Mouse (Mus musculus): ENCODE data around the gene Sdsl. TPM values are rescaled to one million over a fixed set of nuclear protein-coding genes. Genes with fewer than 3 reads are reported as not detected.

Gene Sdsl
- polyA plus RNA-seq, 1 experiment = 0.69 TPM

GRCm38 (mm10) chr5:120492437-120492836 lies 19.8 kb upstream of the Sdsl start:
- TF ChIP-seq USF1 (IDR thresholded peaks at IDR 0.05; ENCODE audit: low read depth) (no peak), MYOD1 (IDR thresholded peaks at IDR 0.05; ENCODE audit: control insufficient read depth, insufficient read length, low read depth) (no peak)
- H3K79me3 ChIP-seq (ENCODE audit: low read depth) = no peaks in the 10 kb centered on the region
- H3ac ChIP-seq (ENCODE audit: control insufficient read depth, insufficient read length, low read depth) = no peak overlapping the region
- H3K36me3 ChIP-seq (ENCODE audit: control insufficient read depth, insufficient read depth) = peaks cover 30% of the 10 kb centered on the region
- H3K79me2 ChIP-seq (ENCODE audit: control insufficient read depth, insufficient read depth) = no peaks in the 10 kb centered on the region
- no peaks in the 10 kb centered on the region for H3K27me3 ChIP-seq (ENCODE audit: control insufficient read depth, insufficient read depth, insufficient read length)
- no peak overlapping the region for H3K4me3 ChIP-seq (ENCODE audit: insufficient read depth, poor library complexity, severe bottlenecking)

- TF ChIP-seq USF1 (IDR thresholded peaks at IDR 0.05; ENCODE audit: low read depth) (no peak), MYOD1 (IDR thresholded peaks at IDR 0.05; ENCODE audit: control insufficient read depth, insufficient read length, low read depth) (no peak), CTCF (IDR thresholded peaks at IDR 0.05; ENCODE audit: control insufficient read depth, insufficient read depth, insufficient read length) (no peak)
- Histone ChIP-seq H3K4me3 (ENCODE audit: insufficient read depth, poor library complexity, severe bottlenecking) (no peak overlapping the region), H3ac (ENCODE audit: control insufficient read depth, insufficient read length, low read depth) (no peak overlapping the region), H3K27me3 (ENCODE audit: control insufficient read depth, insufficient read depth, insufficient read length) (no peaks in the 10 kb centered on the region), H3K79me3 (ENCODE audit: low read depth) (no peaks in the 10 kb centered on the region), H3K79me2 (ENCODE audit: control insufficient read depth, insufficient read depth) (no peaks in the 10 kb centered on the region), H3K36me3 (ENCODE audit: control insufficient read depth, insufficient read depth) (peaks cover 33% of the 10 kb centered on the region)
These were observed 18.1 kb upstream of the Sdsl start for GRCm38 (mm10) chr5:120490679-120491192.

GRCm38 (mm10) chr5:120487844-120488243 lies 15.2 kb upstream of the Sdsl start:
- Histone ChIP-seq H3K27me3 (ENCODE audit: control insufficient read depth, insufficient read depth, insufficient read length) (no peaks in the 10 kb centered on the region), H3K4me3 (ENCODE audit: insufficient read depth, poor library complexity, severe bottlenecking) (no peak overlapping the region), H3K36me3 (ENCODE audit: control insufficient read depth, insufficient read depth) (peaks cover 30% of the 10 kb centered on the region), H3ac (ENCODE audit: control insufficient read depth, insufficient read length, low read depth) (no peak overlapping the region), H3K79me3 (ENCODE audit: low read depth) (no peaks in the 10 kb centered on the region), H3K79me2 (ENCODE audit: control insufficient read depth, insufficient read depth) (no peaks in the 10 kb centered on the region)
- TF ChIP-seq CEBPB (IDR thresholded peaks at IDR 0.05; ENCODE audit: low read depth) = no peak
- TF ChIP-seq MYOG (IDR thresholded peaks at IDR 0.05; ENCODE audit: control insufficient read depth, extremely low read depth, insufficient read length) = no peak
- TF ChIP-seq MYOD1 (IDR thresholded peaks at IDR 0.05; ENCODE audit: control insufficient read depth, insufficient read length, low read depth) = no peak
- no peak for TF ChIP-seq CTCF (IDR thresholded peaks at IDR 0.05; ENCODE audit: control insufficient read depth, insufficient read depth, insufficient read length)
- no peak for TF ChIP-seq FOSL1 (IDR thresholded peaks at IDR 0.05; ENCODE audit: insufficient read depth, low read length, poor library complexity, severe bottlenecking)
- TF ChIP-seq USF1 (IDR thresholded peaks at IDR 0.05; ENCODE audit: low read depth) = no peak
- no peak for TF ChIP-seq MAX (IDR thresholded peaks at IDR 0.05)

DNA sequence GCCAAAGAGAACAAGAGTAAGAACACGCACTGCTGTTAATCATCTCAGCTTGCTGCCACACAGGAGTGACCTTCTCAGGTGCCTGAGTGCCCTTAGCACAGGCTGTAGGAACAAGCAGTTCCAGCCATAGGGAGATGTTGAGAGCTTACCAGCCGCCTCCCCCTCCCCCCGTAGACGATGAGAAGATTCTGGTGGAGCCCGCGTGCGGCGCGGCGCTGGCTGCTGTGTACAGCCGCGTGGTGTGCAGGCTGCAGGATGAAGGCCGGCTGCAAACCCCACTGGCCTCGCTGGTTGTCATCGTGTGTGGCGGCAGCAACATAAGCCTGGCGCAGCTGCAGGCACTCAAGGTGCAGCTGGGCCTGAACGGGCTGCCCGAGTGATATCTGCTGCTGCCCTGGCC lies 10.8 kb upstream of the Sdsl start:
- Histone ChIP-seq H3K79me3 (ENCODE audit: low read depth) (no peaks in the 10 kb centered on the region), H3K36me3 (ENCODE audit: control insufficient read depth, insufficient read depth) (peaks cover 9% of the 10 kb centered on the region), H3K79me2 (ENCODE audit: control insufficient read depth, insufficient read depth) (no peaks in the 10 kb centered on the region), H3ac (ENCODE audit: control insufficient read depth, insufficient read length, low read depth) (no peak overlapping the region), H3K4me3 (ENCODE audit: insufficient read depth, poor library complexity, severe bottlenecking) (no peak overlapping the region), H3K27me3 (ENCODE audit: control insufficient read depth, insufficient read depth, insufficient read length) (peaks cover 3% of the 10 kb centered on the region)
- TF ChIP-seq CEBPB (IDR thresholded peaks at IDR 0.05; ENCODE audit: low read depth) = no peak
- no peak for TF ChIP-seq FOSL1 (IDR thresholded peaks at IDR 0.05; ENCODE audit: insufficient read depth, low read length, poor library complexity, severe bottlenecking)
- TF ChIP-seq MYOG (IDR thresholded peaks at IDR 0.05; ENCODE audit: control insufficient read depth, extremely low read depth, insufficient read length) = no peak
- no peak for TF ChIP-seq MAX (IDR thresholded peaks at IDR 0.05)
- no peak for TF ChIP-seq MYOD1 (IDR thresholded peaks at IDR 0.05; ENCODE audit: control insufficient read depth, insufficient read length, low read depth)
- no peak for TF ChIP-seq CTCF (IDR thresholded peaks at IDR 0.05; ENCODE audit: control insufficient read depth, insufficient read depth, insufficient read length)
- no peak for TF ChIP-seq USF1 (IDR thresholded peaks at IDR 0.05; ENCODE audit: low read depth)

DNA sequence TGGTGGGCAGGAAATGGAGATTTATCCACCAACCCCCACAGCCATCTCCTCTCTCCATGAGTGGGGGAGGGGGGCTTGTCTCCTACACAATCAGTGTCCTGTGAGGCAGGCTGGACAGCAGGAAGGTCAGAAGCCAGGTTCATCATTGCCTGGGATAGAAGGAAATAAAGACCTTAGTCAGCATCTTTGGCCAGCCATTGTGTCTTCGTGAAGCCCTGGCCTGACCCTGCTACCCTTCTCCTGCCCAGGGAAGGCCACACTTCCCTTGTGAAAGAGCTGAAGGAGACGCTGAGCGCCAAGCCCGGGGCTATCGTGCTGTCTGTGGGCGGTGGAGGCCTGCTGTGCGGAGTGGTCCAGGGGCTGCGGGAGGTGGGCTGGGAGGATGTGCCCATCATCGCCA lies 8.6 kb upstream of the Sdsl start:
- no peaks in the 10 kb centered on the region for H3K79me3 ChIP-seq (ENCODE audit: low read depth)
- TF ChIP-seq USF1 (IDR thresholded peaks at IDR 0.05; ENCODE audit: low read depth) (no peak), CEBPB (IDR thresholded peaks at IDR 0.05; ENCODE audit: low read depth) (no peak), FOSL1 (IDR thresholded peaks at IDR 0.05; ENCODE audit: insufficient read depth, low read length, poor library complexity, severe bottlenecking) (no peak), MYOG (IDR thresholded peaks at IDR 0.05; ENCODE audit: control insufficient read depth, extremely low read depth, insufficient read length) (no peak), MAX (IDR thresholded peaks at IDR 0.05) (no peak), MYOD1 (IDR thresholded peaks at IDR 0.05; ENCODE audit: control insufficient read depth, insufficient read length, low read depth) (no peak), CTCF (IDR thresholded peaks at IDR 0.05; ENCODE audit: control insufficient read depth, insufficient read depth, insufficient read length) (no peak)
- no peaks in the 10 kb centered on the region for H3K79me2 ChIP-seq (ENCODE audit: control insufficient read depth, insufficient read depth)
- H3K4me3 ChIP-seq (ENCODE audit: insufficient read depth, poor library complexity, severe bottlenecking) = no peak overlapping the region
- no peak overlapping the region for H3ac ChIP-seq (ENCODE audit: control insufficient read depth, insufficient read length, low read depth)
- peaks cover 2% of the 10 kb centered on the region for H3K36me3 ChIP-seq (ENCODE audit: control insufficient read depth, insufficient read depth)
- H3K27me3 ChIP-seq (ENCODE audit: control insufficient read depth, insufficient read depth, insufficient read length) = peaks cover 18% of the 10 kb centered on the region

GRCm38 (mm10) chr5:120479538-120479937 lies 6.9 kb upstream of the Sdsl start:
- H3K4me3 ChIP-seq (ENCODE audit: insufficient read depth, poor library complexity, severe bottlenecking) = no peak overlapping the region
- no peaks in the 10 kb centered on the region for H3K79me3 ChIP-seq (ENCODE audit: low read depth)
- H3K27me3 ChIP-seq (ENCODE audit: control insufficient read depth, insufficient read depth, insufficient read length) = peaks cover 27% of the 10 kb centered on the region
- H3K36me3 ChIP-seq (ENCODE audit: control insufficient read depth, insufficient read depth) = no peaks in the 10 kb centered on the region
- TF ChIP-seq MYOD1 (IDR thresholded peaks at IDR 0.05; ENCODE audit: control insufficient read depth, insufficient read length, low read depth) (no peak), USF1 (IDR thresholded peaks at IDR 0.05; ENCODE audit: low read depth) (no peak), CTCF (IDR thresholded peaks at IDR 0.05; ENCODE audit: control insufficient read depth, insufficient read depth, insufficient read length) (no peak)
- no peaks in the 10 kb centered on the region for H3K79me2 ChIP-seq (ENCODE audit: control insufficient read depth, insufficient read depth)
- no peak overlapping the region for H3ac ChIP-seq (ENCODE audit: control insufficient read depth, insufficient read length, low read depth)
